Mouse (Mus musculus) hindbrain, embryonic 14.5 days (tissue): ENCODE measurements around the gene Npm1. TPM values are rescaled to one million over a fixed set of nuclear protein-coding genes. Genes with fewer than 3 reads are reported as not detected.

Source experiments
- ATAC-seq: fragments of 200-750 bp; cut with Nextera tagmentation; 2 replicates; pipeline ENCODE4 v1.8.0; 2017; ENCODE audit warnings: moderate number of reproducible peaks, mild to moderate bottlenecking, moderate TSS enrichment, moderate library complexity; ENCODE audit not compliant: low FRiP score
- DNase-seq: peaks from one replicate; pipeline ENCODE4 v3.0.0-alpha.2; 2015; ENCODE audit warnings: low spot score
- H3K27ac ChIP-seq: fragments of 300-500 bp; sonication (generic); 2 replicates; pipeline ENCODE4 v1.5.1; 2014; ENCODE audit warnings: mild to moderate bottlenecking, moderate library complexity
- H3K27me3 ChIP-seq: fragments of 300-500 bp; sonication (generic); 2 replicates; pipeline ENCODE4 v1.6.1; 2014; ENCODE audit warnings: mild to moderate bottlenecking, low read length, mixed read lengths; ENCODE audit not compliant: control insufficient read depth, insufficient read depth
- H3K36me3 ChIP-seq: fragments of 300-500 bp; sonication (generic); replicated peaks from 2 replicates; pipeline ENCODE4 v1.6.1; 2014; ENCODE audit not compliant: control insufficient read depth, insufficient read depth
- H3K4me1 ChIP-seq: fragments of 300-500 bp; sonication (generic); replicated peaks from 2 replicates; pipeline ENCODE4 v1.6.1; 2014; ENCODE audit warnings: antibody characterized with exemption, low read length, mixed read lengths; ENCODE audit not compliant: control insufficient read depth, insufficient read depth
- H3K4me2 ChIP-seq: fragments of 300-500 bp; sonication (generic); replicated peaks from 2 replicates; pipeline ENCODE4 v1.6.1; 2014; ENCODE audit warnings: mild to moderate bottlenecking, moderate library complexity
- H3K4me3 ChIP-seq: fragments of 300-500 bp; sonication (generic); replicated peaks from 2 replicates; pipeline ENCODE4 v1.5.1; 2014; ENCODE audit warnings: mild to moderate bottlenecking, low read length
- H3K9ac ChIP-seq: fragments of 300-500 bp; sonication (generic); 2 replicates; pipeline ENCODE4 v1.6.1; 2014
- H3K9me3 ChIP-seq: fragments of 300-500 bp; sonication (generic); 2 replicates; pipeline ENCODE4 v1.6.1; 2016; ENCODE audit warnings: low read length; ENCODE audit not compliant: control insufficient read depth
- WGBS: fragments of 180-500 bp; shearing (Covaris S2); extraction: QIAGEN DNeasy Blood & Tissue Kit; methylation state at CpG from one replicate; pipeline ENCODE4 v1.1.7; 2014; 5-methylcytosine and 5-hydroxymethylcytosine counted together
- polyA plus RNA-seq: library from polyadenylated mRNA; unstranded; fragments of >200 nt; fragmentation: Nextera tagmentation; extraction: Ambion mirVana; gene quantifications from 2 replicates; pipeline ENCODE4 v1.2.1, GENCODE M21; 2014

Gene Npm1
- polyA plus RNA-seq, 1 experiment from 2014 or later = 450 TPM

DNA sequence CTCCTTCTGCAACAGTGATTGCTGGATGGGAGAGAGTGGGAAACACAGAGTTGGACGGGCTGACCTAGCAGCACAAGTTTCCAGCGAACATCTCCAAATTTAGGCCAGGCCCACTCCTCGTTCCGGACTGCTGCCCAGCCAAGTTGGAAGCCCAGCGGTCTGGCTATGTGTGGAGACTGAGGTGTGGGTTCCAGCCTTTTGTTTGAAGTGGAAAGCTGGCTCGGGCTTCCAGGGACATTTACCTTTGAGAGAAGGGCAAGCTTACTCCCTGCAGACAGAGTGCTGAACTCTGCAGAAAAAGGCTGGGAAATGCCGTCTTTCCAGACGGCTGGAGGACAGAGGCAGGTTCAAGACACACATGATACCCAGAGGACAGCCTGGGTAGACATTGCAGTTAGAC, 43.5 kb downstream of the Npm1 start:
- Histone ChIP-seq H3K4me1 (peaks cover 4% of the 10 kb centered on the region; the same call in 1 of the 2 replicates), H3K36me3 (no peaks in the 10 kb centered on the region), H3K4me3 (no peak overlapping the region), H3K27ac (no peak overlapping the region), H3K9ac (no peak overlapping the region), H3K27me3 (peaks cover 21% of the 10 kb centered on the region; the same call in 1 of the 2 replicates), H3K9me3 (no peaks in the 10 kb centered on the region), H3K4me2 (no peak overlapping the region)
- 71% methylated on average over 8 of the region's 8 CpGs for WGBS
- no peak for ATAC-seq
- DNase-seq = no peak

GRCm38 (mm10) chr11:33119116-33119515, 43.9 kb downstream of the Npm1 start:
- no peaks in the 10 kb centered on the region for H3K36me3 ChIP-seq
- DNase-seq (no peak), ATAC-seq (no peak)
- H3K4me3 ChIP-seq = no peak overlapping the region
- no peak overlapping the region for H3K4me2 ChIP-seq
- H3K9ac ChIP-seq = no peak overlapping the region
- H3K27me3 ChIP-seq = peaks cover 17% of the 10 kb centered on the region; the same call in 1 of the 2 replicates
- WGBS = 86% methylated on average over 7 of the region's 7 CpGs
- H3K27ac ChIP-seq = no peak overlapping the region
- H3K4me1 ChIP-seq = peaks cover 4% of the 10 kb centered on the region; the same call in 1 of the 2 replicates
- no peaks in the 10 kb centered on the region for H3K9me3 ChIP-seq

DNA sequence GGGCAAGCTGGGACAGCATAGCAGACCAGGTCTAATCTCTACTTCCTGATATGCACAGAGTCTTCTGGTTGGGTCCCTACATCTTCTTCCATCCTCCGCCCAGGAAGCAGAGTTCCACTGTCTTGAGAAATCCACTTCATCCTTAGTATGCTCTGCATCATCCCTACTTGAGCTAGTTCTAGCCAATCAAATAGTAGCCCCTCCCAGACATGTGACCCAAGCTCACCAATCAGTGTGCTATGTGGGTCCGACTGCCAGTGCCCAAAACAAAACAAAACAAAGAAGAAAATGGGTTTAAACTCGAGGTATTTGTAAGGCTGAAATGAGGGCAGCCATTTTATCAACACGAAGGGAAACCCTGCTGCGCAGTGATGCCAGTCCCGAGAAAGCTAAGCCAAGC, 44.5 kb downstream of the Npm1 start:
- no peak overlapping the region for H3K9ac ChIP-seq
- WGBS = 82% methylated on average over 6 of the region's 6 CpGs

DNA sequence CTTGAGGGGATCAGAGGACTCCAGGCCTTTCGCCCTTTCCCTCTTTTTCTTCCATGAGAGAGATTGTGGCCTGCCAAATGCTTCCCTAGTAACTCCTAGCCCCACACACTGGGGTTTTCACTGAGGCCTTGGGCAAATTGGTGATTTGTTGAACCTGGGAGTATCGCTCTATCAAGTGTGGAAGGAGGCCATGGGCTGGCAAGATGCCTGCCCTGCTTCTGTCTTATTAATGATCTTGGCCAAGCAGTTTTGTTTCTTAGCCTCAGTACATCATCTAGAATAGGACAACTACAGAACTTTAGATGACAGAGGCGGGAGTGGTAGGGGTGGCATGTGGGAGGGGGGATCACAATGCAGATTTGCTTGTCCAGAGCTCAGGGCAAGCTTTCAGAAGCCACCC, 47.2 kb downstream of the Npm1 start:
- no peaks in the 10 kb centered on the region for H3K36me3 ChIP-seq
- WGBS = 81% methylated on average over 3 of the region's 3 CpGs
- H3K4me1 ChIP-seq = no peaks in the 10 kb centered on the region
- DNase-seq = no peak
- ATAC-seq = no peak
- no peaks in the 10 kb centered on the region for H3K27me3 ChIP-seq
- no peak overlapping the region for H3K4me3 ChIP-seq
- no peak overlapping the region for H3K9ac ChIP-seq
- H3K9me3 ChIP-seq = no peaks in the 10 kb centered on the region; the same call in 1 of the 2 replicates
- no peak overlapping the region for H3K4me2 ChIP-seq
- H3K27ac ChIP-seq = no peak overlapping the region

More for the DNA sequence above, 44.5 kb downstream of the Npm1 start:
- Histone ChIP-seq H3K4me3 (no peak overlapping the region), H3K4me1 (peaks cover 4% of the 10 kb centered on the region; the same call in 1 of the 2 replicates), H3K36me3 (no peaks in the 10 kb centered on the region), H3K27me3 (0 out of 2 replicates have a peak, but pooled peaks cover 14% of the 10 kb centered on the region), H3K27ac (no peak overlapping the region), H3K9me3 (no peaks in the 10 kb centered on the region), H3K4me2 (no peak overlapping the region)
- ATAC-seq = no peak
- no peak for DNase-seq

DNA sequence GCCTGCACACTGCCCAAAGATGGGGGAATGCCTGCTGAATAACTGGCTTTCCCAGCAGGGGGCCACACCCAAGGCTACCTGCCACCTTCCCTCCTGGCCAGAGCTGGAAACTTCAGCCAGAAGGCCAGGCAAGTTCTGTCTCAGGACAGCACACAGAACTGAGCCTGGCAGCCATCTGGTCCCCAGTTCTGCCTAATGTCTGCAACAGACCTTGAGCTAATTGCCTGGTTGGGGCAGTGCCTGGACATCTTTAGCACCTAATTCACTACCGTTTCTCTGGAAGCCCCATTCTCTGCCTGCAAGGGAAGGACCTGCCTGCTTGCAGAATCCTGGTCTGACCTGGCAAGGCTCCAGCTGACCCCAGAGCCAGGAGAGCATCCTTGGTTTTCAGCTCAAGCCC, 50.6 kb downstream of the Npm1 start:
- ATAC-seq = no peak
- Histone ChIP-seq H3K4me1 (no peaks in the 10 kb centered on the region), H3K4me2 (no peak overlapping the region), H3K9ac (no peak overlapping the region), H3K27ac (no peak overlapping the region), H3K36me3 (no peaks in the 10 kb centered on the region), H3K9me3 (no peaks in the 10 kb centered on the region; the same call in 1 of the 2 replicates), H3K4me3 (no peak overlapping the region), H3K27me3 (no peaks in the 10 kb centered on the region)
- WGBS = 25% methylated on average over 1 of the region's 1 CpGs
- no peak for DNase-seq

DNA sequence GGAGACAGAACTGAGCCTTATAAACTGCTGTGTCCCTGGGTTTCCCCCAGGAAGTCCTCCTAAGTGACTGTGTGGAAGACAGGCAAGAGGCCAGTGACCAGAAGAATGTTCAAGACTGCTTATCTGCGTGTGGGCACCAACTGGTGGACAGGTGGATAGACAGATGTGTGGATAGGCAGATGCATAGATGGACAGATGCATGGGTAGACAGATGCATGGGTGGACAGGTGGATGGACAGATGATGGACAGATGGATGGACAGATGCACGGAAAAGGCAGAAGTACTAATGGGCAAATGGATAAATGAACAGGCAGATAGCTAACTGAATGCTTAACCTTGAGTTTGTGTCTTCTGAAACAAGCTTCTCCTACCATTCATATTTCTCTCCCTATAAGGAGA, 52.9 kb downstream of the Npm1 start:
- no peaks in the 10 kb centered on the region; the same call in 1 of the 2 replicates for H3K9me3 ChIP-seq
- H3K36me3 ChIP-seq = no peaks in the 10 kb centered on the region
- no peak overlapping the region for H3K4me2 ChIP-seq
- ATAC-seq = no peak
- H3K9ac ChIP-seq = no peak overlapping the region
- no peaks in the 10 kb centered on the region for H3K4me1 ChIP-seq
- no peak overlapping the region for H3K4me3 ChIP-seq
- no peak for DNase-seq
- H3K27me3 ChIP-seq = no peaks in the 10 kb centered on the region
- WGBS = 76% methylated on average over 2 of the region's 2 CpGs
- H3K27ac ChIP-seq = no peak overlapping the region

GRCm38 (mm10) chr11:33107540-33107939, 55.5 kb downstream of the Npm1 start:
- WGBS = 54% methylated on average over 3 of the region's 3 CpGs
- ATAC-seq = no peak

DNA sequence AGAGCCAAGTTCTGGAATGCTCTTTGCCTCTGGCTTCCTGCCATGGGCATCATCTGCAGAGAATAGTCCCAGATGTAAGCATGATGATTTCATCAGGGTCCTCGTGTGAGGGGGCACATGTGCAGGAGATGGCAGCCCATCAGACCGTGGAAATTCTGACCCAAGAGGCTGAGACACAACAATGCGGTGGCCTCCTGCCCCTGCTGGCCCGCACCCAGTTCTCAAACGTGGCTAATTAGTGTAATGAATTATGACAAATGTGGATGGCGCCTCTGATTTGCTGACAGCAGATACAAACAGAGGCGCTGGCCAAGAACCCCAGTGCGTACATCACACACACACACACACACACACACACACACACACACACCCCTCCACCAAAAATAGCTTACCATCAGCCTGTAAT, 58.1 kb downstream of the Npm1 start:
- DNase-seq (peak; percentile 65), ATAC-seq (peak; percentile 83)
- H3K36me3 ChIP-seq = no peaks in the 10 kb centered on the region
- 37% methylated on average over 8 of the region's 8 CpGs for WGBS
- H3K27me3 ChIP-seq = no peaks in the 10 kb centered on the region
- H3K27ac ChIP-seq = no peak overlapping the region
- H3K4me2 ChIP-seq = no peak overlapping the region
- H3K9ac ChIP-seq = no peak overlapping the region
- no peaks in the 10 kb centered on the region for H3K9me3 ChIP-seq
- no peaks in the 10 kb centered on the region for H3K4me1 ChIP-seq
- no peak overlapping the region for H3K4me3 ChIP-seq

More at GRCm38 (mm10) chr11:33107540-33107939, 55.5 kb downstream of the Npm1 start:
- Histone ChIP-seq H3K36me3 (no peaks in the 10 kb centered on the region), H3K9me3 (no peaks in the 10 kb centered on the region; the same call in 1 of the 2 replicates), H3K4me2 (no peak overlapping the region), H3K9ac (no peak overlapping the region), H3K27ac (no peak overlapping the region), H3K27me3 (no peaks in the 10 kb centered on the region), H3K4me3 (no peak overlapping the region), H3K4me1 (no peaks in the 10 kb centered on the region)
- no peak for DNase-seq

DNA sequence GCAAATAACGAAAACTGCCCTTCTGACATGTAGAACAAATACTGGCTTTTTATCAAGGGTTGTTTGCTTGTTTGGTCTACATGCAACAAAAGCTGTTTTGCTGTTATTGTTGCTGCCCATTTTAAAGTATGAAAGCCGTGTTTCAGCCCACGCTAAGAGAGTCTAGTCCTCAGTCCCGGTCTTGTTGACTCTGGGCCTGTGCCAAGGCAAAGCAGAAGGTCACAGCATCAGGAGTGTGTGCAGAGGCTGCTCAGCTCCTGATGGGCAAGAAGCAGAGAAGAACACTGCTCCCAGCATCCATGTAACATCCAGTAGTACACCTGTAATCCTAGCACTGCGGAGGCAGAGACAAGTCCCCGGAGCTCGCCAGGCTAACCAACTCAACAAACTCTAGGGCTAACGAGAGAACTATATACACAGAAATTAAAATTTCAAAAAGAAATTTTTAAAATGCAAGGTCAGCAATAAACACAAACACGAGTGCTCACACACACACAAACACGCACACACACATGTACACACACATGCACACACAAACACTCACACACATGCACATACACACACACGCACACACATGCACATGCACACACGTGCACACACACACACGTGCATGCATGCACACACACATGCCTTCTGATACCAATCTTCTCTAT, 59.6 kb downstream of the Npm1 start:
- H3K36me3 ChIP-seq = no peaks in the 10 kb centered on the region
- H3K4me3 ChIP-seq = no peak overlapping the region
- no peak overlapping the region for H3K27ac ChIP-seq
- WGBS = 89% methylated on average over 13 of the region's 13 CpGs
- no peak overlapping the region for H3K4me2 ChIP-seq
- ATAC-seq (no peak), DNase-seq (no peak)
- no peaks in the 10 kb centered on the region for H3K4me1 ChIP-seq
- no peaks in the 10 kb centered on the region for H3K9me3 ChIP-seq
- no peak overlapping the region for H3K9ac ChIP-seq
- H3K27me3 ChIP-seq = no peaks in the 10 kb centered on the region
